Mouse (Mus musculus) adrenal gland, postnatal 14 days (tissue): ENCODE data around the gene Prkn. TPM values are rescaled to one million over a fixed set of nuclear protein-coding genes. Genes with fewer than 3 reads are reported as not detected.

Experiments used
- DNase-seq: peaks from one replicate; pipeline ENCODE4 v3.0.0; 2021; ENCODE audit warnings: mixed read lengths
- long read RNA-seq, 2 experiments: library from polyadenylated mRNA; stranded (forward); transcript quantifications; one replicate each; pipeline ENCODE4 v2.0.0; 2021
- total RNA-seq: library from RNA; stranded (reverse); gene quantifications from 2 replicates; pipeline ENCODE4 v1.2.3, GENCODE M21; 2021

Gene Prkn
- 6.9 and 13.6 TPM in 2 replicates for total RNA-seq
- long read RNA-seq, experiment 1, partial matches to known transcripts, result 0 of 2 reads
- long read RNA-seq, experiment 1, other reads (novel, unspliced or antisense), result 2 of 2 reads
- long read RNA-seq, experiment 2, partial matches to known transcripts, result 1 of 2 reads
- long read RNA-seq, experiment 2, other reads (novel, unspliced or antisense), result 1 of 2 reads

GRCm38 (mm10) chr17:10840148-10840707 is at the start of gene Prkn, which contains the start of gene Pacrg:
Gene Prkn, plus strand, starts transcription at chr17:10840384.
Gene Pacrg, minus strand, starts transcription at chr17:10840311.
- peak; percentile 99 for DNase-seq

DNA sequence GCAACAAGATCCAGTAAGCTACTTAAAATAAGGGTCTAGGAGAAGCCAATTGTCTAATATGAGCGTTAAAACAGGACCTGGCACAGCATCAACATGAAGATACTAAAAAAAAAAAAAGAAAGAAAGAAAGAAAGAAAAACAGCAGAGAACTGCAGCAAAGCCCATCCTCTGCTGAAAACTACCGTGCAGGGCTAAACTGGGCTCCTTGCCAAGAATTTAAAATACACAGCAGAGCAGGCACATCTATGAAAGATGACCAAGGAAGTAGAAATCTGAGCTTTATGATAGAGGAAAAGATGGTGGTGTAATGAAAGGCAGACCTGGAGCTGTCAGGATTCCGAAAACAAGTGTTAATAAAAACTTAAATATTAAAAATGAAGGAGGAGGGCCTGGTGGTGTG is 48.5 kb upstream of the Prkn start:
- DNase-seq, result no peak

GRCm38 (mm10) chr17:10806692-10807091 is 33.5 kb upstream of the Prkn start:
- DNase-seq, result no peak

DNA sequence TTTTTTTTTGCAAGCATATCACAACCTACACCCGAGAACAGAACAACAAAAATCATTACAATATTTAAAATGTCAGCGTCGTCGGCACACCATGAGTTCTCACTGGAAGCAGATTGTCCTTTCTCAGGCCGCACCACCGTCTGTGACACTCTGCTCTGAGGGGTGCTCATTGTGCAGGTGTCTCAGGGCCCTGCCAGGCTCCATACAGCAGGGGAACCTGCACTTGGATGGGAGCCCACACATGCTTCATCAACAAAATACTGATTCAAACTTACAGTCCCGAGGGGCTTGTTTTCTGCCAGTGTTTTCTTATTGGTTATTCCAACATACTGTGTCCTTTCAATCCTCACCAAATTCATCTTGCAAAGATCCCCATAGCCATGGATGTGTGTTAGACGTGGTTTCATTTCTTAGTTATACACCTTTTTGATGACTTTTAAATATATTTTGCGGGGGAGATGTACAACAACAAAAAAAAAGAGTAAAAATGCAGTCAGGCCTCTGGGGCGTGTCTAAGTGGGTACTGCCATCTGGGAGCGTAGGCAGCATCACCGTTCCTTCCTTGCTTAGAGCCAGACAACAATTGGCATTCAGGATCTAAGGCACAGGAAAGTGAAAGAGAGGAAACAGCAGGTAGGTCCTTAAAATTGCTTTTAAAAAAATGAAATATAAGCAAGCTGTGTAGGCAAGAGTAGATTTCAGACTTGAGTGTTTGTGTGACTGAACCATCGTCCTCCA is 32.8 kb upstream of the Prkn start:
- DNase-seq, result no peak

DNA sequence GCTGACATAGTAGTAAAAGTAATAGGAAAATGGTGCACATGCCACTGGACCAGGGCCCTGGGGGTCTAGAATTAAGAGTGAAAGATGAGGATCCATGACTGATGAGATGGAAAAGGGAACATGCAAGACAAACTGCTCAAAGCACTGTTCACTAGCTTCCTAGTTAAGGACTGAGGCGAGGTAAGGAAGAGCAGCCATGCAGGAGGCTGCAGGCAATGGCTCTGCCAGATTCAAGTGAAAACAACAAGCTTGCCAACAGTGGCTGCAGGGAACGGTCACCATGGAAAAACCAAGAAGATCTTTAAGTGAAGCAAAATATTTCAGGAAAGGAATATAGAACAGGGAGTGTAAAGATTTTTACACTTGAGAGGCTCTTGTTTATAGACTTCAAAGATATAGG is 31.6 kb upstream of the Prkn start:
- no peak for DNase-seq

GRCm38 (mm10) chr17:10818971-10819370 is 21.2 kb upstream of the Prkn start:
- no peak for DNase-seq

DNA sequence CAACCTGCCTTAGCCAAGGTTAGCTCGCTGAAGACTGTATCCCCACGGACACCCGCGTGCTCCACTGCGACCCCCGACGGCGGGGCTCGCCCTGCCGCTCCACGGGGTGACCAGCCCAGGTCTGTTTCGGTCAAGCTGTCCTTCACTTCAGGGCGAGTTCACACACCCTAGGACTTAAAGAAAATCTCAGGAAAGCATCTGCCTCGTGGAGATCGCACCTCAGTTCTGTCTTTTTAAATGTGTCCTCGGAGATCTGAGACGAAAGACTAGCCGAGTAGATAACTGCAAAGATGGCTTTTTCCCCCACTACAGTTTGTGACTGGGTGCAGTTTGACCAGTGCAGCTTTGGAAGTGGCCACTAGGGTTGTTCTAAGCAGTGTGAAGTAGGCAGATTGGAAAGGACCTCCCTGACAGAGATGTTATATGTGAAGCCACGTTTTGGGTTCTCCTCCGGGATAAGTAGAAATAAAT is 582 bp downstream of the Prkn start:
- DNase-seq, result peak; percentile 70

DNA sequence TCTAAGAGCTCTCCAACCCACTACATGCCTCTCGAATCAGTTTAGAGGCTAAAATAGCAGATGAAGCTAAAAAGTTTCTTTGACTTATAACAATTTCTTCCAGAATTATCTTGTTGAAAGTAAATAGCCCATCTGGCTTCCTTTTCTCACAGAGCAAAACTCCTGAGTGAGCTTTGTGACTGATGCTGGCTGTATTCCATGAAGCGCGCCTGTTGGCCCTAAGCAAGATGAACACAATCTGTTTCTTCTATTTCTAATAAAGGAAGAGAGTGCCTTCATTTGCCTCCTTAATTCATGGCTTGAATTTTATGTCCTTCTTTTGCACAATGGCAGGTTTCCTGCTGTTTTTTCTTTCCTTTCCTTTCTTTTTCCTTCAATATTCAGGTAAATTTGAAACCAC is 14.0 kb downstream of the Prkn start:
- no peak for DNase-seq

GRCm38 (mm10) chr17:10874208-10875187 is 34.3 kb downstream of the Prkn start:
- no peak for DNase-seq

- DNase-seq, result no peak
These were observed 38.8 kb downstream of the Prkn start for GRCm38 (mm10) chr17:10878986-10879385.

DNA sequence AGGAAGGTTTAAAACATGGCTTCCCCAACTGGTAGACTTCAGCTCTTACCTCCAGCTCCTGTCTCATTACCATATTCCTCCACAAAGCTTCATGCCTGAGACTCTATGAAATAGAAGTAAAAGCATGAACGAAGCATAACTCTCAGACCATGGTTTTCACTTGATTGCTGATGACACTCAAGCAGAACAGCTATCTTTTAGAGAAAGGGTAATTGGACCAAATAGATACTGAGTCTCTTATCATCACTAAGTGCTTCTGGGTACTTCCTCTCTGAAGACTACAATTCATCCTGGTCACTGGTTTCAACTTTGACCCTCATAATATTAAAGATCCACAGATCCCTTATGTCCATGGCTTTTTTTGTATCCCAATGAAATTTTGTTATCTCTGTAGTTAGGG is 42.1 kb downstream of the Prkn start:
- no peak for DNase-seq

DNA sequence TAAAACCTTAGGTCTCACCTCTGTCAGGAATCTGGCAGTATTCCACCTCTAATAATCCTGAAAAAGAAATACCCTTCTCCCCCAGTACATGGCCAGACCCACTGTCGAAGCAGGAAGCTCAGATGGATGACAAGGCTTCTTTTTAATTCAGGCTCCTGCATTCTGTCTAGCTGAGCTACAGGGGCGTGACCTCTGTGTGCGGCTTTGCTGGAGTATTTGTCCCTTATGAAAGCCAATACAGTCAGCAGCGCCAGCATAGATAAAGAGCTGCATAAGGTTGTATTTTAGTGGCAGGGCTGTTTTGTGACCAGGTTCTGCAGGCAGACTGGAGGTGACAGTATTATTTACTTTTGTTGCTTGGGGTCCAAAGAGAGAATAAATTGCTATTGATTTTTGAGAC is 47.7 kb downstream of the Prkn start:
- DNase-seq, result no peak

- no peak for DNase-seq
These were observed 61.6 kb downstream of the Prkn start for GRCm38 (mm10) chr17:10901686-10902228.

GRCm38 (mm10) chr17:10936698-10937097 is 96.5 kb downstream of the Prkn start:
- no peak for DNase-seq

DNA sequence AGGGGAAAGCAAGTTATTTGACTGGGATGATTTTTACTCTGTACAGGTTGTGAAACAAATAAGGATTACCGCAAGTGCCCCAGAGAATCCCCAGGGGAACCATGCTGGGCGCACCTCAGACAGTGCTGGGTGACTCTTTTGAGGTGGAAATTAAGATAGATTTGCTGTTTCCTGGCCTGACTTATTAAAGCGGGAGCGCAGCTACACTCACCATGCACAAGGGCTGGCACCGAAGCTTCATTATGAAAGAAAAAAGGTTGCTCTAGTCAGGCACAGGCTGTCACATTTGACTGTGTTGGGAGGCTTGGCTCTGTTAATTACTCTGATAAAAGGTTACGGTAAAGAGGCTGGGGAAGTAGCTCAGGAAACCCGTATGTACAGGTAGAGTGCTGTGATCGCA is 97.7 kb downstream of the Prkn start:
- peak; percentile 11 for DNase-seq

- no peak for DNase-seq
These were observed 98.6 kb downstream of the Prkn start for GRCm38 (mm10) chr17:10938755-10939154.

GRCm38 (mm10) chr17:10946552-10946951 is 106.4 kb downstream of the Prkn start:
- DNase-seq, result no peak

- no peak for DNase-seq
These were observed 107.4 kb downstream of the Prkn start for GRCm38 (mm10) chr17:10947614-10948013.

DNA sequence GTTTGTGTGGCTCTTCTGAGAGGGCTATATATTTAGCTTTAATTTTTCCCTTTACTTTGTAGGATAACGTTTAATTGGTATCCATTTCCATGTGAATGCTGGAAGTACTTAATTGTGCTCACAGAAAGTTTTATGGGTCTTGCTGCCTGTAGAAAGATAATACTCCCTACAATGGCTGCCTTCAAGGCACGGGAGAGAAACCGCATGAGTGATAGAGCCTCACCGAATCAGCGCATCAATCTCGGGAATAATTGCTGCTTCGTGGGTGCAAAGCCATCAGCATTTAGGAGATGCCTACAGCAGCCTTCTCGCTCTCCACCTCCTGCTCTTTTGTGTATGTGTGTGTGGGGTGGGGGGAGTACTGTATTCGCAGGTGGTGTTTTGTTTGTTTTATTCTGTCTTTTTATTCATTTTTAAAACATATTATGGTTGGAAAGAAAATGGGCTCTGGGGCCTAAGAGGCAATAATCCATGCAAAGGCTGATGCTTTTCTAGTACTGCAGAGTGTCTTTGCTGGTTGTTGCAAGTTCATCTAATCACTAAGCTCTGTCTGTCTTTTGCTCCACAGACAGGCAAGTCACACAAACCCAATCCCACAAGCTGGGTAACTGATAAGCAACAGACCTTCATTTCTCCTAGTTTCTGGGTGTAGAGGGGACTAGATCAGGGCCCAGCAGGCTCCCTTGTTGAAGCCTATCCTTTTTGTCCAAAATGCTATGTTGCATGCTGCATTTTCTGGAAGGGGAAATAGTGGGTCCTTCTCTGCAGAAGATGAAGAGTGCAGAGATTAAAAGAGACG is 119.1 kb downstream of the Prkn start:
- DNase-seq, result no peak

GRCm38 (mm10) chr17:10962151-10962550 is 122.0 kb downstream of the Prkn start:
- DNase-seq, result no peak

DNA sequence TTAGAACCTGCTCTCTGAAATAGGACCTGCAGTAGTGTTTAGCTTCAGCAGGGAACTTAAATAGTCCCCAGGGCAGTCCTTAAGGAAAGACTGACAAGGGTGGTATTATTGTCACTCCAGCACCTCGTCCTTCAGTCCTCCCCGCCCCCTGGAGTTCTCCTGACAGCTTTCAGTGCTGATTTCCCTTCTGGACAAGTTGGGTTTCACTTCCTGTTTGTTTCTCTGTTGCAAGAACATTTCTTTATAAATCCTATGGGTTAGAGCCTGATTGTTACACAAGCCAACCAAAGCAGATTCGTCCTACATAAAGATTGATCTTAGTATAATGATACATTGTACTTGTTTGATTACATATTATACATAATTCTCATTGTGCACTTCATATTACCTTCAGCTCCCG is 142.0 kb downstream of the Prkn start:
- DNase-seq, result no peak
